Mouse (Mus musculus): Measurements from ENCODE around the gene Gm45717. TPM values are rescaled to one million over a fixed set of nuclear protein-coding genes. Genes with fewer than 3 reads are reported as not detected.
"Not testable (repeated sequence)": the region's sequence is repeated elsewhere in the genome, so short reads cannot be mapped to it uniquely, and the experiment has no call there.

Gm45717 gene
- total RNA-seq (2015; ENCODE audit: low replicate concordance) (not detected in 2 replicates), total RNA-seq (2017; ENCODE audit: low replicate concordance) (not detected in 2 replicates)

DNA sequence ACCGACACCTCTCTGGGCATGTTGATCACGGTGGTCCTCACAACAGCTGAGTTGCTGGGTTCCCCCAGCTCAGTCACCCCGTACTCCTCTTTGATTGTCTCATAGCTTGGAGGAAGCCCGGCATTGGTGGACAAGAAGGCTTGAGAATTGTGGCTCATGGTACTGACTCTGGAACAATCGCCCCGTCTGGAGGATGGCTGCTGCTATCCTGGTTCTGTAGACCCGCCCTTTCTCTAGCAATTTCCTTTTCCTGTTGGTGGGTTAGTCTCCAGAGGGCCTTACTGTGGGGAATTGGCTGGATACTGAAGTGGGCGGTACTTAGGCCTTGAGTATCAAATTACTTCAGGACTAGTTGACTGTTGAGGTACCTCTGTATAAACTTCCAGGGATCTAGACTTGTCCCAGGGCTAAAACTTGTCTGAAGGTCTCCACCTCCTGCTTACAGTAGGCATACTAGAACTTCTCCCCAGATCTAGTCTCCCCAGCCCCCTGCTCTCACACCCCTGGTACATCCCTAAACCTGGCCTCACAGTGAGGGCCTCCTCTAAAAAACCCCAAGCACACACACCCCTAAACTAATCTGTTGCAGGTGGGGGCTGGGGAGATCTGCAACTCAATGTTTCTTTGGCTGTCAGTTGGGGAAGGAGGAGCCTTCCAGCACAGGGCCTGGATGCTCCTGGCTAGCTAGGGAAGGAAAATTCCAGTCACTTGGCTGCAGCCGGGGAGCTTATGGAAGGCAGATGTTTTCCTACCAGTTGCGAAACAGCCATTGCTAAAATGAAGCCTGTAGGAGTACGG lies at the start of gene Gm45717, which contains the start of gene Ifitm2:
Gm45717 (minus strand) TSS at position 180 of the 798 bp plus-strand sequence.
Ifitm2 (minus strand) TSS at position 230 of the 798 bp plus-strand sequence.
- no peak for ATAC-seq (replicated peaks; ENCODE audit: low FRiP score, poor library complexity, severe bottlenecking)

DNA sequence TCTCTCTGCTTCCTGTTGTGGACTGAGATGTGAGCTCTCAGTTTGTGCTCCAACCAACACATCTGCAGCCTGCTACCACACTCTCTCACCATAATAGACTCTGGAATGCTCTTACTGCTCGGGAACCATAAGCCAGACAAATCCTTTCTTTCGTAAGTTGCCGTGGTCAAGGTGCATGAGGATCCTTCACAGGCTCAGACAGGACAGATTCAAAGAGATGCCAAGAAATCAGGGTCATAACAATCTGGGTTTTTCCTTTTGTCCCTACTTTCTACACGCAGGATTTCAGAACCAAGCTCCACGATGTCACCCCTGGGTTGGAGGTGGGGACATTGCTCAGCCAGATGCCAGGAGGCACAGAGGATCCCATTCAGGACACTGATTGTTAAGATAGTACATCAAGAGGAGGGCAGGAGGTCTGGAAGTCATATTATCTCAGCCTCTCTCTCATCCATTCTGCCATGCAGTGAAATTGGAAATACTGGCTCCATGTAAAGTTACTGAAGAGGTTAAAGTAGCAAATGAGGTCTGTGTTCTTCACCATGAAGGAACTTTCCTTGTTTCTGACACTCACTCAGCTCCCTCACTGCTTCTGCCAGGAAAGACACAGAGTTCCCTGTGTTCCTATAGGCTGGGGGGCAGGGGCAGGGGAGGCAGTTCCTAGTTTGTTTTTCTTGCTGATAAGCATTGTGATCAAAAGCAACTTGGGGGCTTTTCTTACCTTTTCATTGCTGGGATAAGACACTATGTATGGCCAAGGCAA lies 47.7 kb upstream of the Gm45717 start:
- ATAC-seq (replicated peaks; ENCODE audit: low FRiP score, poor library complexity, severe bottlenecking): no peak

DNA sequence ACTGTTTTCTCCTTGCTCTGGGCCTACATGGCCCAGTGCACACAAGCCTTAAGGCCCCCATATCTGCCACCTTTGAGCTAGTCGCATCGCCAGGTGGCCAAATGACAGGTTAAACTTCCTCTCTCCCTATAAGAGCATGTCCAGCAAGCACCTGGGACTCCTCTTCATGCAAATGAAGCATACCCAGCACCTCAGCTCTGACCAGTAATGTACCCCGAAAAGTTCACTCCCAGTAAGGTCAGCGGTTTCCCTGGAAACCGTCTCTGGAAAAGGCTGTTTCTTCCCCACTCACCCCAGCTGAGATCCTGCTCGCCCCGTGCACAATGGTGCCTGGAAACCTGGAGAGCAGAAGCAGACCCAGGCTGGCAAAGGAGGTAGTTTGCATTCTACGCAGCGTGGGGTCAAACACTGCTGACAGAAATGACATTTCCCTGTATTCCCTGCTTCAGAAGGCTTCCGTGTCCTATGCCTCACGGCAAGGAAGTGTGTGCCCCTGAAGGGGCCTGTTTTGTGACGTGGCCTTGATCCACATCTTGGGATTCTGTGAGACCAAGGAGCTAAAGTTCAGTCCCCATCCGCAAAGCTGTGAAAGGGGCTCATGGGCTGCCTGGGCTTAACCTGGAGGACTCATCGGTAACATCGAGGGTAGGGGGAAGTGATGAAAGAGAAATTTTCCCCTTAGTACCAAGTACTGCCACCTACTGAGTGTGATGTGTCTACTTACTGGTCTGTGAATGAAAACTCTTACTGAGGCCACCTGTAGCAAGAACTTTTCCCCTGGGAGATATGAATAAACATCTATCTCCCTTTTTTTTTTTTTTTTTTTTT lies 45.4 kb upstream of the Gm45717 start:
- no peak for ATAC-seq (replicated peaks; ENCODE audit: low FRiP score, poor library complexity, severe bottlenecking)

DNA sequence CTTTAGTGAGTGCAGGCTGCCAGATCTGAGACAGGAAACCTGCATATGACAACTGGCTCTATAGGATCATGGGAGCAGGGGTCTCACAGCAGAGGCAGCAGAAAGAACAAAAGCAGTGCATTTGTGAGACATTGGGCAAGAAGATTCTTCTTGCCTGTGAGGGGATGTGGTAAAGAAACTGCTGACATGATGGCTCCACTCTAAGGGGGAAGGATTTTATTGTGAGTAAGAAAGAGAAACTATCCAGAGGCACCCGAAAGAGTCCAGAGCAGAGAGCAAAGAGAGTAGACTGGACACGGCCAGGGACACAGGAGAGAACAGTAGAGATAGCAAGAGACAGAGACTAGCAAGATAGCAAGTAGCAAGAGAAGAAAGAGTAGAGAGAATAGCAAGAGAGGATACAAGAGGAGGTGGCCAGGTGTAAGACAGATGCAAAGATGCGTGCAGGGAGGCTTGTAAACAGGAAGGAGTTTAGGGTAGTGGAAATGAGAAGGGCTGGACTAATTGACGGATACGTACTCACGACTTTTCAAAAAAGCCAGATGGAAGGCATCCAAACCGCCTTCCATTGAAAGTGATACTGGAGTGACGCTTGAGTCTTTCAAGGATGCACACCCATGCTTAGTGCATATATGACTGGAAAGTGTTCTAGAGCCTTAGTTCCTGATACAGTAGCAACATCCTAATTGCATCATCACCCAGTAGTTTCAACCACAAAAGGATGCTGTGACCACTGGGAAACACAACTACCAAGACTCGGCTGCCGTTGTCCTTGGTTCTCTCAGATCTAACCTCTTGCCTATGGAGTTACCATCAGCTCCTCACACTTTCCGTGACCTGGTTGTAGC lies 43.3 kb upstream of the Gm45717 start:
- no peak for ATAC-seq (replicated peaks; ENCODE audit: low FRiP score, poor library complexity, severe bottlenecking)

DNA sequence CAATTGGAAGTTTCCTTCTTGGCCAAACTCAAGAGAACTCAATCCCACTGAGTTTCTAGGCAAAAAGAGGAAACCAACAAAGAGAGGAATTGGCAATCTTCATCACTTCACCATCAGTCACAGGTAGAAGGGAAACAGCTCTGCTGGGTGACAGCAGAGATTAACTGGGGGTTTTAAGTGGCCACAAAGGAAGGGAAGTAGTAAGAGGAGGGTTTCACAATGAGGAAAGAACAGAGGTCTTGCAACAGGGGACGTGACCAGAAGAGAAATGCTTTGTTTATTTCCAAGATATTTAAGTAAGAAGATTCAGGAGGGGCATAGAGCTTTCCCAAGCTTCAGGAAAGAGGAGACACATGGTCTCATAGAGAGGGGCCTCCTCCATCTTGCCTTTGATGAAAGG lies 42.1 kb upstream of the Gm45717 start:
- ATAC-seq (replicated peaks; ENCODE audit: low FRiP score, poor library complexity, severe bottlenecking): no peak

DNA sequence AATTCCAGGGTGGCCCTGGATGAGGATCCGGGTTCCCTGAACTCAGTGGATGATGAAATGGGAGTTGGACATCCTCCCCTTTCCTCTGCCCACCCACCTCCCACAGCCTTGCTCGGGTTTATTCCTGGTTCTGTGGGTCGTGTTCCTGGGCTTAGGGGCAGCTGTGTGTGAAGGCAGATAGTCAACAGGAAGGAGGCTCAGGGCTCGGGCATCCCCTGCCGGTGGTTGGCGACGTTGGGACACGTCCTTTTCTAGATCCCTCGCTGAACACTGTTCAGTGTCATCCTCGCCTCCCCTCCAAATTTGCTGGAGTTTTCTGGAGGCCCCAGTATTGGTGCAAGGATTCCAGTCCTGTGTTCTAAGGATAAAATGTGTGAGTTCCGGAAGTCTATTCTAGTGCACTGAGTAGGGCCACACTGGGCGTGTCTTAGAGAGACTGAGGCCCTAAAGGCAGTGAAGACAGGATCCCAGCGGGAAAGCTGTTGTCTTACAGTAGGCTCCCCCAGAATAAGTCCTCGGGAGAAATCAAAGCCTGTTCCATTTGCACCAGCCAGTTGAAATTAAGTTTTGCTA lies 35.5 kb upstream of the Gm45717 start:
- ATAC-seq (replicated peaks; ENCODE audit: low FRiP score, poor library complexity, severe bottlenecking): no peak

DNA sequence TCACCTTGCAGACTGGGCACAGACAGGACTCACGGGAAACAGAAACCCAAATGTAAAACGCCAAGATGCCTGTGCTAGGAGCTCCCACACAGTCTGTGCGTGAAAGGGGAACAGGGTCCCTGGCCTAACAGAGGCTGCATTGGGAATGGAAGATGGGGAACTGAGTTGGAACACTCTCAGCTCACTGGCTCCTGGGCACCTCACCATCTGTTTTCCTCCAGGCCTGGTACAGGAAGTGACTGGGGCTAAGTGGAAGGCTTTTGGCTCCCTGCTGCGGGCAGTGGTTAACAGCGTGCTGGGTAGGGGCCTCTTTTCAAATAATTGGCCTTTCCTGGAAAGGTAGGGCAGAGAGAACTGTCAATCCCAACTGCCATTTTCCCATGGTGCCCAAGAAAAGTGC lies 34.9 kb upstream of the Gm45717 start:
- ATAC-seq (replicated peaks; ENCODE audit: low FRiP score, poor library complexity, severe bottlenecking): no peak

DNA sequence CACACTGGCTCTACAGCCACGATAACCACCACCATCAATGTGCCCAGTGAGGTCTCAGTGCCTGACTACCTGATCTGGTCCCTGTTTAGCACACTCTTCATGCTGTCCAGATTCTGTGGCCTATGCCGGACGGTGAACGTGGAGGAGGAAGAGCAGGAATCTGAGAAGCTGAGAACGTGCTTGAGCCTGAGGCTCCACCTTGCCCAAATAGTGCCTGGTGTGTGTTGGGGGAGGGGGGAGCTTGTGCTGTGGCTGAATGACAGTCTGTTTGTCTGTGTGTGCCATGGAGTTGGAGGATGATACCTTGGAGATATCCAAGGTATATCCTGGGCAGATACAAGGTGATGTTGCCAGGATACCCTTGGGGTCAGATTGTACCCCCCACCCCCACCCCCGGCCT lies 34.4 kb upstream of the Gm45717 start:
- ATAC-seq (replicated peaks; ENCODE audit: low FRiP score, poor library complexity, severe bottlenecking): no peak

DNA sequence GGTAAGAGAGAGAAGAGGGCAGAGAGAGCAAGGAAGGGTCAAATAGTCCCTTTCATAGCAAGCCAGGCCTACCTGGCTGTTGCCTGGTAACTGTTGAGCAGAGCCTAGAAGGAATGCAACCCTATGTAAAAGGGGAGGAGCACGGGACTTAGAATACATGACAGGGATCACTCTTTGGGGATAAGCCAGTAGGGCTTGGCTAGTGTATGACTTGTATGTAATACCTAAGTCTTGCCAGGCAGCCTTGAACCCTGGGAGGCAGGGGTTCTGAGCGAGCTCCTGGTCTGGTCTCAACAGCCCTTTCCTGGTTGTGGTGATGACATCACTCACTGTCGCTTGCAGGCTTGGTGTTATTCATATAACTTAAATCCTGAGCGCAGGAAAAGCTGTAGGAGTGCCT lies 33.3 kb upstream of the Gm45717 start:
- ATAC-seq (replicated peaks; ENCODE audit: low FRiP score, poor library complexity, severe bottlenecking): no peak

DNA sequence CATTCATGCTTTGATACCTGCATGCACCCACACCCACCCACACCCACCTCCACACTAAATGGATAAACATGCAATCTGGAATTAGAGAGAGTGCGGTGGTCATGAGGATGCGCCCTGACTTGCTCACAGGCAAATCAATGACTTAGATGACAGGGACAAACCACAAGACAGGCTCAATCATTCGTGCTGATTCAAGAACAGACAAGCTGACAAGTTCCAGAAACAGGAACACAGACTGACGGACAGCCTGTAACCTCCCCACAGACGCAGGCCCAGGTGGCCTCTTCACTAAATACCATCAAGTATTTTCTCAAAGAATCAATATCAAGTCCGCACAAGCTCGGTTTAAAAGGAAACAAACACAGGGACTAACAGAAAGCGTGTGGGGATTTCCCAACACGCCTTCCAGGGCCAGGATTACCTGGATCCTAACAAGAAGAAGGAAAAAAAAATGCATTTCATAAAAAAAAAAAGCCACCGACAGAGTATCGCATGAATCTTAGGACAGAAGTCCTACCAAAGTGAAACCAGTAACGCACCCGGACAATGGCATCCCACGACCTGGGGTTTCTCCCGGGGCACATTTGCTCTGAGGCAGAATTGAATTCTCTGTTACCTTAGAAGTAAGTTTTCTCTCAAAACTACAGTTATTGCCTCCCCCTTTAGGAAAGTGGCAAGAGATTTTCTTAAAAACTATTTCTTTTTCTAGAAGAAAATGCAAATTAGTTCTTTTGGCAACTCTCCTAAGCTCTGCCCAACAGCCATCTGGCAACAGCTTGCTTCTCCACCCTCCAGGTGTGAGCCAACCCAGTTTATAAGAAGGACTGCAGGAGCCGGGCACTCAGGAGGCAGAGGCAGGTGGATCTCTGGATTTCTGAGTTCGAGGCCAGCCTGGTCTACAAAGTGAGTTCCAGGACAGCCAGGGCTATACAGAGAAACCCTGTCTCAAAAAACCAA lies 31.7 kb upstream of the Gm45717 start:
- ATAC-seq (replicated peaks; ENCODE audit: low FRiP score, poor library complexity, severe bottlenecking): no peak

DNA sequence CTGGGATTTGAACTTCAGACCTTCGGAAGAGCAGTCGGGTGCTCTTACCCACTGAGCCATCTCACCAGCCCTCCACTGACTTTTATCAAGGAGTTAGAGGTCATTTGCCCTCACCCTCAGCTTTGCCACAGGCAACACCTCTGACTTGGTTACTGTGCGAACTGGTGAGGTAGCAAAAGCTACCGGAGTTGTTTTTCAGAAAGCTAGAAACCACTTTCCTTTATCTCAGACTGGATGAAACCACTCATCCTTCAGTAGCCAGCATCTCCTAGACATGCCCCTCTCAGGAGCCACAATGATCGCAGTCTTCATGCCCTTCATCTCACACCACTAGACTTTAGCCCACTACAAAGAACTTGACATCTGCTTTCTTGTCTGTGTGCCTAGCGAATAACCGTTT lies 27.2 kb upstream of the Gm45717 start:
- no peak for ATAC-seq (replicated peaks; ENCODE audit: low FRiP score, poor library complexity, severe bottlenecking)

DNA sequence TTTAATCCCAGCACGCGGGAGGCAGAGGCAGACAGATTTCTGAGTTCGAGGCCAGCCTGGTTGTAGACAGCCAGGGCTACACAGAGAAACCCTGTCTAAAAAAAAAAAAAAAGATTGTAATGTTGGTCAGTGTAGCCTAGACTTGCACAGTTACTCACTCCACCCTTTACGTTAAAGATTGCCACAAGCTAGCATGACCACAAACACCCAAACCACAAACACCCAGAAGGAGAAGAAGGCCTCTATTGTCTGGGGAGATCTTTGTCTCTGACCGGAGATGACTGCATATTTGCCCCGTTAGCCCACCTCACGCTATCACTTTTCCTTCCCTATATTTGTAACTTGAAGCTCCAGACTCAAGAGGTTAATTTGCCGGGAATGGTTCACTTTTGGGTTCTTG lies 26.0 kb upstream of the Gm45717 start:
- no peak for ATAC-seq (replicated peaks; ENCODE audit: low FRiP score, poor library complexity, severe bottlenecking)

DNA sequence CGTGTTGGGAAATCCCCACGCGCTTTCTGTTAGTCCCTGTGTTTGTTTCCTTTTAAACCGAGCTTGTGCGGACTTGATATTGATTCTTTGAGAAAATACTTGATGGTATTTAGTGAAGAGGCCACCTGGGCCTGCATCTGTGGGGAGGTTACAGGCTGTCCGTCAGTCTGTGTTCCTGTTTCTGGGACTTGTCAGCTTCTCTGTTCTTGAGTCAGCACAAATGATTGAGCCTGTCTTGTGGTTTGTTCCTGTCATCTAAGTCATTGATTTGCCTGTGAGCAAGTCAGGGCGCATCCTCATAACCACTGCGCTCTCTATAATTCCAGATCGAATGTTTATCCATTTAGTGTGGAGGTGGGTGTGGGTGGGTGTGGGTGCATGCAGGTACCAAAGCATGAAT lies 21.0 kb upstream of the Gm45717 start:
- not testable (repeated sequence) for ATAC-seq (replicated peaks; ENCODE audit: low FRiP score, poor library complexity, severe bottlenecking)

DNA sequence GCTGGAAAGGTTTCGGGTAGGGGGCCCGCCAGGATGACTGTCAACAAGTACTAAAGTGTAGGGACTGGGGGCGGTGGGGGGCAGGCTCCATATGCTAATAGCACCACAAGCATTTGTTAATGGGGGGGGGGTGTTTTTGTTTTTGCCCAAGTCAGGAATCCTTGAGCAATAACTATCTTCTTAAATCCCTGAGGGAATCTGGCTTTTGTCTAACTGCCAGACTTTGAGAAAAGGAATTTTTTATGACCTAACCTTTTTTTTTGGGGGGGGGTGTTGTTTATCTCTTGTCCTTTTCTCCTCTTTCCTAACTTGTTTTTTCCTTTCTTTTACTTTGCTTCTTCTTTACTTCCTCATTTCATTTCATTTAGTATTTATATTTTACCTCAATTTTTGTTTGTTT lies 19.7 kb upstream of the Gm45717 start:
- ATAC-seq (replicated peaks; ENCODE audit: low FRiP score, poor library complexity, severe bottlenecking): no peak

DNA sequence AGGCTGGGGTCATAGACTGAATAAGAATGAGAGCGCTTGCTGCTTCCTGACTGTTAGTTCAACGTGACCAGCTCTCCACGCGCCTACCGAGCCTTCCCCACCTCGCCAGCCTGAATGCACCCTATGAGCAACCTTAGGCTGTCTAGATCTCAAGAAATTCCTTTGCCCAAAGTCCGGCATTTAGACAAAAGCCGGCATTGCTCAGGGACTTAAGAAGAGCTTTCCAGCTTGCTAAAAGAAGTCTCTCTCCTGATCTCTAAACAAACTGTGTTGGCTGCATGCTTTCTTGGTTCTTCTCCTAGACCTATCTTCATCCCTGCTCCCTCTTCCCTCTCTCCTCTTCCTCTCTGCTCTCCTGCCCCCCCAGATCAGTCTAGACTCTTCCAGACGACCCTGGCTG lies 19.2 kb upstream of the Gm45717 start:
- ATAC-seq (replicated peaks; ENCODE audit: low FRiP score, poor library complexity, severe bottlenecking): no peak

DNA sequence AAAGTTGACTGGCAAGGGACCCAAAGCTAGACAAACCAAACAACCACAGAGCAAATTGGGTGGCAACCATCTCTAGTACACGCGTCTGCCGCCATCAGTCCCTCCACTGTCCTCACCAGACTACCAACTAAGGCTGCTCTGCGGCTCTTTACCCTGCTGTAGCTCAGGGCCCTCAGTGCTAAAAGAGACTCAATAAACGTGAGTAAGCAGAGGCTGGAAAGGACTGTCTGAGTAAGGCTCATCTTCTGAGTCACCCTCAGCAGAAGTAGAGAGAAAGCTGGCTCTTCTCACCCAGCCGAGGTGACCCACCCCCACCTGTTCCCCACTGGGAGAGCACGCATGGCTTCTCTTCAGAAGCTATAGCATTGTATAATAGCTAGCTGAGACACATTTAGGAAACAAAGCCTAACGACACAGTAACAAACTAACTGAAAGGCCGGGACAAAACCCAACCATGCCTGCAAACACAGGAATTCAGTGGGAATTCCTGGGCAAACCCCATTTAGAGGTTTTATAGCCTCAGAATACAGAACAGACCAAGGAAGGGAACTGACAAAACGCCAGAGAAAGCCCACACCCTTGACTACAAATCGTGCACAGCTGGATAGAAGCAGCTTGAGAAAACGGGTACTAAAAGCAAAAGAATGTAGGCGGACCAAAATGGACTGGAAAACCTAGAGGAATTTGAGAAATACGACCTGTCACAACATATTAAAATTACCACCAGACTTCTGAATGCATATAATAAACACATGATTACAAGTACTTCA lies 17.8 kb upstream of the Gm45717 start:
- no peak for ATAC-seq (replicated peaks; ENCODE audit: low FRiP score, poor library complexity, severe bottlenecking)

DNA sequence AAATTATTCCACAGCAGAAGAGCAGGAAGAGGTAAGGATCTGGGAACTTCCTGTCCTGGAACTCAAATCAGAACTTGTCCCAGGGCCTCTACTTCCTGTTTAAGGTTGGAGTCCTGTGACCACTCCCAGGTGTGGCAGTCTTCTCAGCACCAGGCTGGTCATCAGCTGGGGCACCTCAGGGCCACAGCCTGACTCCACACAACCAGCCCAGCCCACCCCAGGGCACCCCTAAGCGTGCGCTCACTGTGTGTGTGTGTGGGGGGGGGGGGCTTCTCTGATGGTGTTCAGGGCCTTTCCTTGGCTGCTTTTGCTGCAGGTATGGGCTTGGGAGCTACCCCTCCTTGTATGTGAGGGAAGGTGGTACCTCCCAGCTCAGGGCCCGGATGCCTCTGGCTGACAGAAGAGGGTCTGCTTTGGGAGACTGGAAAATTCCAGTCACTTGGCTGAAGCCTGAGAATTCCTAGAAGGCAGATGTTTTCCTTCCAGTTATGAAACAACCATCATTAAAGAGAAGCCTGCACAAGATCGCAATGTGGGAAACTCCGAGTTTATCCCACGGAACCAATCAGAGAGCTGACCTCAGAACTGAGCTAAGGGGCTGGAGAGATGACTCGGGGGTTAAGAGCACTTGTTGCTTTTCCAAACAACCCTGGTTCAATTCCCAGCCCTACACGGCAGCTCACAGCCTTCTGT lies 15.9 kb upstream of the Gm45717 start:
- no peak for ATAC-seq (replicated peaks; ENCODE audit: low FRiP score, poor library complexity, severe bottlenecking)
